Mouse (Mus musculus): ENCODE results near the gene Gm10662. TPM values are rescaled to one million over a fixed set of nuclear protein-coding genes. Genes with fewer than 3 reads are reported as not detected.
"Not testable (repeated sequence)": the region's sequence is repeated elsewhere in the genome, so short reads cannot be mapped to it uniquely, and the experiment has no call there.

Gene Gm10662
- total RNA-seq (2021), result not detected

- DNase-seq (ENCODE audit: extremely low spot score in 1 of 2, low spot score in 1 of 2), result not testable (repeated sequence)
These were observed at the start of gene Gm10662 for GRCm38 (mm10) chr7:23144380-23144779. TSS of gene Gm10662 (minus strand) at chr7:23144480.

- DNase-seq (ENCODE audit: extremely low spot score in 1 of 2, low spot score in 1 of 2), result not testable (repeated sequence)
These were observed 19.2 kb upstream of the Gm10662 start for GRCm38 (mm10) chr7:23163505-23163904.

Other genes with a start within 250 kb of the Gm10662 start
- not detected for gene Gm4214, start 159.8 kb downstream of the Gm10662 start, total RNA-seq (2021)
- not detected for gene Gm4216, start 124.6 kb downstream of the Gm10662 start, total RNA-seq (2021)
- gene Vmn1r163, start 88.9 kb downstream of the Gm10662 start, total RNA-seq (2021), result not detected
- gene Gm8720, start 77.0 kb downstream of the Gm10662 start, total RNA-seq (2021), result not detected
- not detected for gene Vmn1r165, start 72.9 kb upstream of the Gm10662 start, total RNA-seq (2021)
- not detected for gene Vmn1r166, start 107.2 kb upstream of the Gm10662 start, total RNA-seq (2021)
- not detected for gene Gm6902, start 134.4 kb upstream of the Gm10662 start, total RNA-seq (2021)
- not detected for gene Nlrp4e, start 156.7 kb upstream of the Gm10662 start, total RNA-seq (2021)
- not detected for gene Nlrp5, start 241.4 kb upstream of the Gm10662 start, total RNA-seq (2021)

Measured in layer of hippocampus, postnatal 25 days (tissue).